Mouse (Mus musculus): ENCODE results near the gene Cltb. TPM values are rescaled to one million over a fixed set of nuclear protein-coding genes. Genes with fewer than 3 reads are reported as not detected.

The Cltb gene
- polyA plus RNA-seq (2015; fragmentation: Nextera tagmentation; extraction: Ambion mirVana) = 54.8 and 58.9 TPM in 2 replicates

DNA sequence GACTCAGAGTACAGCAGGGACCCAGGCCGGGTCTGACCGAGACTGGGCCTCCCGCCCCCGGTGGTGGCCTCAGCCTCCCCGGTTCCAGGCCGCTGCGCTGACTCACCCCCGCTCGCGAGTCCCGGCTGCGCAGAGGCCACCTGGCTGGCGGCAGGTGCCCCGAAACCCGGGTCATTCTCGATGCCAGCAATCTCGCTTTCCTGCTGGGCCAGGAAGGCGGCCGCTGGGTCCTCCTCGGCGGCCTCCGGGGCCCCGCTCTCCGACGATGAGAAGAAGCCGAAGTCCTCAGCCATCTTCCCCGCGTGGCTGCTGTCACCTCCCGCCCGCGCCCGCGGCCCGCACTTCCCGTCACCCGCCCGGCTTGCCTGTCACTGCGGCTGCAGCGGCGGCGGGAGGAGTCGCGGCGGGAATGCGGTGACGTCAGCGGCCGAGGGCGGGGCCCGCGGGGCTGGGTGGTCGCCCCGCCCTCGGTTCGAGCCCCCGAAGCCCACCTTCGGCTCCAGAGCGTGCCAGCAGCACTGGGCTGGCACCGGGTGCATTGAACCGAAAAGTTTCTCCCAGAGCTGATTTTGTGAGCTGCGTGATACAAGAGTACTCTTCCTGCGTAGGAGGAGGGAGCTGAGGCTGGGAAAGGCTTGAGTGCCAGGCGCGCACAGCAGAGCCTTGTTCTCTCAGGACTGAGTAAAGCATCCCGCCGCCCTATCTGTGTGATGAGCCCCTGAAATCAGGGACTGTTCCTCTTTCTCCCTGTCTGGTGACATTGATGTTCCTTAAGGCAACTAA lies at the start of gene Cltb:
TSS of gene Cltb (minus strand) at position 373 of the 783 bp plus-strand sequence.
- peak; percentile 77 for ATAC-seq (replicated peaks; ENCODE audit: extremely low read depth, insufficient read depth, low FRiP score)
- H3K4me1 ChIP-seq (ENCODE audit: control insufficient read depth, insufficient read depth, low read length) = peaks cover 14% of the 10 kb centered on the region
- under 1% methylated on average over 66 of the region's 66 CpGs for WGBS
- peak within 1 kb of the TSS; percentile 84 for H3K4me2 ChIP-seq (ENCODE audit: low read depth, low read length)
- H3K9ac ChIP-seq (ENCODE audit: low read length) = peak within 1 kb of the TSS; percentile 83
- H3K9me3 ChIP-seq (replicated peaks; ENCODE audit: control insufficient read depth, low read length) = no peaks in the 10 kb centered on the region
- H3K27me3 ChIP-seq (ENCODE audit: control insufficient read depth, insufficient read depth, low read length) = no peaks in the 10 kb centered on the region
- peak within 1 kb of the TSS; percentile 52 for H3K27ac ChIP-seq (ENCODE audit: low read length)
- peak within 1 kb of the TSS; percentile 79 for H3K4me3 ChIP-seq (ENCODE audit: low read length)
- no peaks in the 10 kb centered on the region for H3K36me3 ChIP-seq (ENCODE audit: control insufficient read depth, insufficient read depth)

GRCm38 (mm10) chr13:54660877-54661276 lies 49.7 kb upstream of the Cltb start:
- Histone ChIP-seq H3K4me1 (ENCODE audit: control insufficient read depth, insufficient read depth, low read length) (no peaks in the 10 kb centered on the region), H3K4me2 (ENCODE audit: low read depth, low read length) (no peak overlapping the region), H3K36me3 (ENCODE audit: control insufficient read depth, insufficient read depth) (peaks cover 52% of the 10 kb centered on the region), H3K27ac (ENCODE audit: low read length) (no peak overlapping the region), H3K9ac (ENCODE audit: low read length) (no peak overlapping the region), H3K9me3 (replicated peaks; ENCODE audit: control insufficient read depth, low read length) (no peaks in the 10 kb centered on the region), H3K27me3 (ENCODE audit: control insufficient read depth, insufficient read depth, low read length) (no peaks in the 10 kb centered on the region), H3K4me3 (ENCODE audit: low read length) (no peak overlapping the region)
- ATAC-seq (replicated peaks; ENCODE audit: extremely low read depth, insufficient read depth, low FRiP score) = no peak
- WGBS = 75% methylated on average over 5 of the region's 5 CpGs

- Histone ChIP-seq H3K27me3 (ENCODE audit: control insufficient read depth, insufficient read depth, low read length) (no peaks in the 10 kb centered on the region), H3K9me3 (replicated peaks; ENCODE audit: control insufficient read depth, low read length) (no peaks in the 10 kb centered on the region), H3K9ac (ENCODE audit: low read length) (no peak overlapping the region), H3K36me3 (ENCODE audit: control insufficient read depth, insufficient read depth) (peaks cover 79% of the 10 kb centered on the region), H3K4me3 (ENCODE audit: low read length) (no peak overlapping the region), H3K4me1 (ENCODE audit: control insufficient read depth, insufficient read depth, low read length) (no peaks in the 10 kb centered on the region), H3K4me2 (ENCODE audit: low read depth, low read length) (no peak overlapping the region), H3K27ac (ENCODE audit: low read length) (no peak overlapping the region)
- ATAC-seq (replicated peaks; ENCODE audit: extremely low read depth, insufficient read depth, low FRiP score) = no peak
- 93% methylated on average over 3 of the region's 3 CpGs for WGBS
Measured at GRCm38 (mm10) chr13:54650461-54650860, 39.3 kb upstream of the Cltb start.

- H3K4me1 ChIP-seq (ENCODE audit: control insufficient read depth, insufficient read depth, low read length) = no peaks in the 10 kb centered on the region
- no peak overlapping the region for H3K4me3 ChIP-seq (ENCODE audit: low read length)
- H3K27me3 ChIP-seq (ENCODE audit: control insufficient read depth, insufficient read depth, low read length) = no peaks in the 10 kb centered on the region
- H3K9me3 ChIP-seq (replicated peaks; ENCODE audit: control insufficient read depth, low read length) = no peaks in the 10 kb centered on the region
- peaks cover 11% of the 10 kb centered on the region for H3K36me3 ChIP-seq (ENCODE audit: control insufficient read depth, insufficient read depth)
- no peak overlapping the region for H3K27ac ChIP-seq (ENCODE audit: low read length)
- H3K9ac ChIP-seq (ENCODE audit: low read length) = no peak overlapping the region
- WGBS = 95% methylated on average over 3 of the region's 3 CpGs
- no peak for ATAC-seq (replicated peaks; ENCODE audit: extremely low read depth, insufficient read depth, low FRiP score)
- H3K4me2 ChIP-seq (ENCODE audit: low read depth, low read length) = no peak overlapping the region
Measured at GRCm38 (mm10) chr13:54635011-54635410, 23.9 kb upstream of the Cltb start.

- Histone ChIP-seq H3K27ac (ENCODE audit: low read length) (no peak overlapping the region), H3K9me3 (replicated peaks; ENCODE audit: control insufficient read depth, low read length) (no peaks in the 10 kb centered on the region), H3K4me1 (ENCODE audit: control insufficient read depth, insufficient read depth, low read length) (no peaks in the 10 kb centered on the region), H3K4me3 (ENCODE audit: low read length) (no peak overlapping the region), H3K36me3 (ENCODE audit: control insufficient read depth, insufficient read depth) (peaks cover 2% of the 10 kb centered on the region; the same call in 1 of the 2 replicates), H3K4me2 (ENCODE audit: low read depth, low read length) (no peak overlapping the region), H3K9ac (ENCODE audit: low read length) (no peak overlapping the region), H3K27me3 (ENCODE audit: control insufficient read depth, insufficient read depth, low read length) (no peaks in the 10 kb centered on the region)
- ATAC-seq (replicated peaks; ENCODE audit: extremely low read depth, insufficient read depth, low FRiP score) = no peak
- WGBS = 40% methylated on average over 3 of the region's 3 CpGs
Measured at GRCm38 (mm10) chr13:54632731-54633277, 21.7 kb upstream of the Cltb start.

DNA sequence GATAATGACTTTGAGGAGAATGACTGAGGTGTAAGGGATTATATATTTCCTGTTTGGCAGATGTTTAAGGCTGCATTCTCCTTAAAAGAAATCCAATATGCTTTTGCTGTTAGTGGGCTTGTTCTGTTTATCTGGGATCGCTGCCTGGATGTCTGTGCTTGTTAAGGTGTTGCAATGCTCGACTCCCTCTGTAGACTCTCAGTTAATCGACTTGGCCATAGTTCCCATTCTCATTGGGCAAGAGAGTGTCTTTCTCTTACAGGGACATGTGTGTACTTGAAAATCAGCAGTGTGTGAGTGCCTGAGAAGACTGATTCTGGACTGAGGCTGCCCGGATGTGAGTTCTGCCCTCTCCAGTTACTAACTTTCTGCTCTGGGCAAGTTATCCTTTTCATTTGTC lies 18.0 kb upstream of the Cltb start:
- 66% methylated on average over 4 of the region's 4 CpGs for WGBS
- H3K36me3 ChIP-seq (ENCODE audit: control insufficient read depth, insufficient read depth) = no peaks in the 10 kb centered on the region
- no peak for ATAC-seq (replicated peaks; ENCODE audit: extremely low read depth, insufficient read depth, low FRiP score)
- H3K9ac ChIP-seq (ENCODE audit: low read length) = no peak overlapping the region
- no peak overlapping the region for H3K27ac ChIP-seq (ENCODE audit: low read length)
- H3K4me2 ChIP-seq (ENCODE audit: low read depth, low read length) = no peak overlapping the region
- no peaks in the 10 kb centered on the region for H3K9me3 ChIP-seq (replicated peaks; ENCODE audit: control insufficient read depth, low read length)
- no peak overlapping the region for H3K4me3 ChIP-seq (ENCODE audit: low read length)
- no peaks in the 10 kb centered on the region for H3K27me3 ChIP-seq (ENCODE audit: control insufficient read depth, insufficient read depth, low read length)
- 0 out of 2 replicates have a peak, but pooled peaks cover 2% of the 10 kb centered on the region for H3K4me1 ChIP-seq (ENCODE audit: control insufficient read depth, insufficient read depth, low read length)

DNA sequence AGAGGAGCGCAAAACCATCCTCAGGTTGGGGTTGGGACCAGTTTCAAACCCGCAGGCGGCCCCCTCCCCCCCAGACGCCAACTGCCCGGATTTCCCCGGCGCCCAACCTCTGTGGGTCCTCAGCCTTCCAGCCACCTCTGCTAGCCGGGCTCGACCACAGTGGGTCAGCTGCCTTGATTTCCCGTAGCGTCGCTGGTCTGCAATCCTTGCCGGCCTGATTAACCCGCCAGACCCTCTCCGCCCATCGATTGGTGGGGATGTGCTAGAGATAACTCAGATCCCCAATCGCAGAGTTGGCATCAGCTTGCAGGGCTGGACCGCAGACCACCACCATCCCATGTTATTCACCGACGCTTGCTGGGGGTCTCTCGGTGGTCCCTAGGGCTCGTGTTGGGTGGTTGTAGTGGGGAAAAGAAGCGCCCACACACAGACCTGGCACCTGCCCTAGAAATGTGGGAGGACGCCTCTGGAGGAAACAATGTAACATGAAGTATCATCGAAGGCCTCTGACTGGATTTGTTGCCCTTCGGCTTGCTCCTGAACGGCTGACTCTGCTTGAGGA lies 10.9 kb upstream of the Cltb start:
- peak overlapping the region; percentile 76 for H3K4me3 ChIP-seq (ENCODE audit: low read length)
- H3K9ac ChIP-seq (ENCODE audit: low read length) = peak overlapping the region; percentile 99
- peak overlapping the region; percentile 90 for H3K4me2 ChIP-seq (ENCODE audit: low read depth, low read length)
- H3K27me3 ChIP-seq (ENCODE audit: control insufficient read depth, insufficient read depth, low read length) = no peaks in the 10 kb centered on the region
- peak; percentile 53; the same call in 1 of the 2 replicates for ATAC-seq (replicated peaks; ENCODE audit: extremely low read depth, insufficient read depth, low FRiP score)
- under 1% methylated on average over 27 of the region's 27 CpGs for WGBS
- H3K9me3 ChIP-seq (replicated peaks; ENCODE audit: control insufficient read depth, low read length) = no peaks in the 10 kb centered on the region
- H3K36me3 ChIP-seq (ENCODE audit: control insufficient read depth, insufficient read depth) = no peaks in the 10 kb centered on the region
- peaks cover 17% of the 10 kb centered on the region for H3K4me1 ChIP-seq (ENCODE audit: control insufficient read depth, insufficient read depth, low read length)
- H3K27ac ChIP-seq (ENCODE audit: low read length) = peak overlapping the region; percentile 89

GRCm38 (mm10) chr13:54621155-54621932 lies 10.2 kb upstream of the Cltb start, which contains the start of gene Faf2:
TSS of gene Faf2 (plus strand) at chr13:54621784.
- Histone ChIP-seq H3K4me3 (ENCODE audit: low read length) (peak within 1 kb of the TSS; percentile 76), H3K4me2 (ENCODE audit: low read depth, low read length) (peak within 1 kb of the TSS; percentile 90), H3K36me3 (ENCODE audit: control insufficient read depth, insufficient read depth) (no peaks in the 10 kb centered on the region), H3K27me3 (ENCODE audit: control insufficient read depth, insufficient read depth, low read length) (no peaks in the 10 kb centered on the region), H3K4me1 (ENCODE audit: control insufficient read depth, insufficient read depth, low read length) (peaks cover 17% of the 10 kb centered on the region), H3K9ac (ENCODE audit: low read length) (peak within 1 kb of the TSS; percentile 99), H3K9me3 (replicated peaks; ENCODE audit: control insufficient read depth, low read length) (no peaks in the 10 kb centered on the region), H3K27ac (ENCODE audit: low read length) (peak within 1 kb of the TSS; percentile 89)
- peak; percentile 99 for ATAC-seq (replicated peaks; ENCODE audit: extremely low read depth, insufficient read depth, low FRiP score)
- WGBS = 8% methylated on average over 44 of the region's 44 CpGs
